Mouse (Mus musculus) bone marrow macrophage, adult 2 months (primary cell): ENCODE data around the gene Edn1.

Source experiments
- CTCF ChIP-seq: IDR thresholded peaks from 2 replicates; pipeline ENCODE4 v1.5.1; 2012; ENCODE audit warnings: low read depth, mild to moderate bottlenecking, low read length, moderate library complexity
- POLR2A ChIP-seq: IDR thresholded peaks from 2 replicates; pipeline ENCODE4 v1.6.1; 2012; ENCODE audit warnings: mild to moderate bottlenecking, low read depth, low read length, borderline replicate concordance

DNA sequence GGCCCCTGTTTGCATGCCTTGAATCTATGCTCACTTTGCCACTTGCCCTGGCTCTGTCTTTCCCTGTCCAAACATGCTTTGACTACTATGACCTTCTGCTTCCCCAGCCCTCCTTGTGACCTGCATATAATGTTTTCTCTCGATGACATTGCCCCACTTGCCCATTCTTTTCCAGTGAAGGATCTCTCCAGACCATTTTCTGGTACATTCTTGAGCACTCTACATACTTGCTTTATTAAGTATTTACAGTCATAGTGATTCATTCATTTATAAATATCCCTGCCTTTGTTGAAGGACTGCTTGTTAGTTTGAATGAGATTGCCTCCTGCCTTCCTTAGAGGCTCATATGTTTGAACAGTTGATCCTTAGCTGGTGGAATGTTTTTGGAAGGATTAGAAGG lies 46.2 kb upstream of the Edn1 start:
- TF ChIP-seq CTCF, result no peak
- TF ChIP-seq POLR2A, result no peak
